Mouse (Mus musculus) neural tube, embryonic 13.5 days (tissue): ENCODE results near the gene Fam193b. TPM values are rescaled to one million over a fixed set of nuclear protein-coding genes. Genes with fewer than 3 reads are reported as not detected.

Experiments
- ATAC-seq: fragments of 200-750 bp; cut with Nextera tagmentation; 2 replicates; pipeline ENCODE4 v1.8.0; 2017; ENCODE audit warnings: low read depth, mild to moderate bottlenecking, moderate TSS enrichment, moderate library complexity
- H3K27ac ChIP-seq: fragments of 300-500 bp; sonication (generic); replicated peaks from 2 replicates; pipeline ENCODE4 v1.5.1; 2015; ENCODE audit warnings: moderate library complexity, mild to moderate bottlenecking, inconsistent platforms
- H3K27me3 ChIP-seq: fragments of 300-500 bp; sonication (generic); 2 replicates; pipeline ENCODE4 v1.6.1; 2015; ENCODE audit warnings: mild to moderate bottlenecking, inconsistent platforms
- H3K36me3 ChIP-seq: fragments of 300-500 bp; sonication (generic); 2 replicates; pipeline ENCODE4 v1.6.1; 2015; ENCODE audit warnings: mild to moderate bottlenecking, inconsistent platforms
- H3K4me1 ChIP-seq: fragments of 300-500 bp; sonication (generic); replicated peaks from 2 replicates; pipeline ENCODE4 v1.6.1; 2015; ENCODE audit warnings: inconsistent platforms
- H3K4me2 ChIP-seq: fragments of 300-500 bp; sonication (generic); 2 replicates; pipeline ENCODE4 v1.6.1; 2015; ENCODE audit warnings: inconsistent platforms, mild to moderate bottlenecking, moderate library complexity
- H3K4me3 ChIP-seq: fragments of 300-500 bp; sonication (generic); 2 replicates; pipeline ENCODE4 v1.5.1; 2015; ENCODE audit warnings: mild to moderate bottlenecking, inconsistent platforms
- H3K9ac ChIP-seq: fragments of 300-500 bp; sonication (generic); 2 replicates; pipeline ENCODE4 v1.6.1; 2015; ENCODE audit warnings: moderate library complexity, mild to moderate bottlenecking, inconsistent platforms
- H3K9me3 ChIP-seq: fragments of 300-500 bp; sonication (generic); 2 replicates; pipeline ENCODE4 v1.6.1; 2016; ENCODE audit warnings: inconsistent platforms
- WGBS: fragments of 180-500 bp; shearing (Covaris S2); methylation state at CpG from one replicate; pipeline ENCODE4 v1.1.7; 2015; 5-methylcytosine and 5-hydroxymethylcytosine counted together
- polyA plus RNA-seq: library from polyadenylated mRNA; unstranded; fragments of >200 nt; fragmentation: Nextera tagmentation; extraction: Ambion mirVana; gene quantifications from 2 replicates; pipeline ENCODE4 v1.2.1, GENCODE M21; 2015

Fam193b gene
- polyA plus RNA-seq, 1 experiment from 2014 or later = 49.9 TPM

GRCm38 (mm10) chr13:55540933-55541332 lies 30.0 kb downstream of the Fam193b start:
- Histone ChIP-seq H3K4me2 (no peak overlapping the region), H3K4me3 (no peak overlapping the region), H3K36me3 (peaks cover 83% of the 10 kb centered on the region), H3K9me3 (no peaks in the 10 kb centered on the region), H3K27ac (no peak overlapping the region), H3K9ac (no peak overlapping the region), H3K27me3 (no peaks in the 10 kb centered on the region), H3K4me1 (peaks cover 5% of the 10 kb centered on the region)
- WGBS = 94% methylated on average over 2 of the region's 2 CpGs
- no peak for ATAC-seq

GRCm38 (mm10) chr13:55536194-55537175 lies 34.4 kb downstream of the Fam193b start, which contains the start of gene Ddx41:
Ddx41 (minus strand) TSS chr13:55536658.
- Histone ChIP-seq H3K27ac (peak within 1 kb of the TSS; percentile 86), H3K4me1 (peaks cover 18% of the 10 kb centered on the region), H3K36me3 (peaks cover 75% of the 10 kb centered on the region), H3K4me3 (peak within 1 kb of the TSS; percentile 90), H3K27me3 (no peaks in the 10 kb centered on the region), H3K4me2 (peak within 1 kb of the TSS; percentile 98), H3K9me3 (no peaks in the 10 kb centered on the region), H3K9ac (peak within 1 kb of the TSS; percentile 86)
- WGBS = under 1% methylated on average over 70 of the region's 70 CpGs
- ATAC-seq = peak; percentile 97

GRCm38 (mm10) chr13:55535796-55536193 lies 35.1 kb downstream of the Fam193b start:
- peak overlapping the region; percentile 86 for H3K27ac ChIP-seq
- 17% methylated on average over 17 of the region's 17 CpGs for WGBS
- H3K9me3 ChIP-seq = no peaks in the 10 kb centered on the region
- peaks cover 18% of the 10 kb centered on the region for H3K4me1 ChIP-seq
- peak overlapping the region; percentile 90 for H3K4me3 ChIP-seq
- H3K27me3 ChIP-seq = no peaks in the 10 kb centered on the region
- peak overlapping the region; percentile 86 for H3K9ac ChIP-seq
- peak; percentile 52 for ATAC-seq
- peak overlapping the region; percentile 98 for H3K4me2 ChIP-seq
- H3K36me3 ChIP-seq = peaks cover 75% of the 10 kb centered on the region

- Histone ChIP-seq H3K4me1 (peaks cover 18% of the 10 kb centered on the region), H3K9me3 (no peaks in the 10 kb centered on the region), H3K4me2 (peak overlapping the region; percentile 98), H3K4me3 (peak overlapping the region; percentile 90), H3K9ac (peak overlapping the region; percentile 86), H3K27ac (no peak overlapping the region), H3K27me3 (no peaks in the 10 kb centered on the region), H3K36me3 (peaks cover 75% of the 10 kb centered on the region)
- 90% methylated on average over 15 of the region's 15 CpGs for WGBS
- no peak for ATAC-seq
Measured at GRCm38 (mm10) chr13:55535191-55535590, 35.7 kb downstream of the Fam193b start.

- Histone ChIP-seq H3K27me3 (no peaks in the 10 kb centered on the region), H3K4me1 (no peaks in the 10 kb centered on the region), H3K4me2 (no peak within 1 kb of the TSS), H3K4me3 (no peak within 1 kb of the TSS), H3K36me3 (peaks cover 58% of the 10 kb centered on the region), H3K27ac (no peak within 1 kb of the TSS), H3K9me3 (no peaks in the 10 kb centered on the region), H3K9ac (no peak within 1 kb of the TSS)
- no peak for ATAC-seq
- 84% methylated on average over 8 of the region's 8 CpGs for WGBS
Measured at GRCm38 (mm10) chr13:55529198-55529915, 41.6 kb downstream of the Fam193b start, which contains the start of gene Dok3. Dok3 (minus strand) TSS chr13:55529296.

- Histone ChIP-seq H3K4me2 (no peak overlapping the region), H3K9ac (no peak overlapping the region), H3K27me3 (no peaks in the 10 kb centered on the region), H3K4me1 (no peaks in the 10 kb centered on the region), H3K36me3 (peaks cover 55% of the 10 kb centered on the region), H3K27ac (no peak overlapping the region), H3K4me3 (no peak overlapping the region), H3K9me3 (no peaks in the 10 kb centered on the region)
- ATAC-seq = no peak
- WGBS = 82% methylated on average over 18 of the region's 18 CpGs
Measured at GRCm38 (mm10) chr13:55527834-55528772, 42.8 kb downstream of the Fam193b start.

GRCm38 (mm10) chr13:55527212-55527611 lies 43.7 kb downstream of the Fam193b start:
- no peak overlapping the region for H3K4me2 ChIP-seq
- peaks cover 52% of the 10 kb centered on the region for H3K36me3 ChIP-seq
- H3K27ac ChIP-seq = no peak overlapping the region
- no peaks in the 10 kb centered on the region for H3K4me1 ChIP-seq
- no peak overlapping the region for H3K9ac ChIP-seq
- H3K27me3 ChIP-seq = no peaks in the 10 kb centered on the region
- ATAC-seq = no peak
- no peaks in the 10 kb centered on the region for H3K9me3 ChIP-seq
- H3K4me3 ChIP-seq = no peak overlapping the region
- 88% methylated on average over 16 of the region's 16 CpGs for WGBS

- Histone ChIP-seq H3K27ac (no peak overlapping the region), H3K4me3 (no peak overlapping the region), H3K9ac (no peak overlapping the region), H3K4me2 (no peak overlapping the region), H3K9me3 (no peaks in the 10 kb centered on the region), H3K4me1 (no peaks in the 10 kb centered on the region), H3K36me3 (peaks cover 39% of the 10 kb centered on the region), H3K27me3 (no peaks in the 10 kb centered on the region)
- ATAC-seq = no peak
- 80% methylated on average over 16 of the region's 16 CpGs for WGBS
Measured at GRCm38 (mm10) chr13:55525733-55526553, 45.0 kb downstream of the Fam193b start.

- Histone ChIP-seq H3K4me1 (no peaks in the 10 kb centered on the region), H3K27ac (no peak overlapping the region), H3K27me3 (no peaks in the 10 kb centered on the region), H3K9ac (no peak overlapping the region), H3K36me3 (peaks cover 20% of the 10 kb centered on the region), H3K4me2 (no peak overlapping the region), H3K4me3 (no peak overlapping the region), H3K9me3 (no peaks in the 10 kb centered on the region)
- WGBS = 95% methylated on average over 23 of the region's 23 CpGs
- no peak for ATAC-seq
Measured at GRCm38 (mm10) chr13:55523951-55524600, 46.8 kb downstream of the Fam193b start.

GRCm38 (mm10) chr13:55523278-55523677 lies 47.6 kb downstream of the Fam193b start:
- H3K4me1 ChIP-seq = no peaks in the 10 kb centered on the region
- peaks cover 15% of the 10 kb centered on the region for H3K36me3 ChIP-seq
- no peak overlapping the region for H3K4me2 ChIP-seq
- no peak overlapping the region for H3K4me3 ChIP-seq
- no peak overlapping the region for H3K27ac ChIP-seq
- H3K27me3 ChIP-seq = no peaks in the 10 kb centered on the region
- 68% methylated on average over 17 of the region's 17 CpGs for WGBS
- ATAC-seq = no peak
- no peak overlapping the region for H3K9ac ChIP-seq
- H3K9me3 ChIP-seq = no peaks in the 10 kb centered on the region
